Mouse (Mus musculus) heart, adult 2 months (tissue): ENCODE measurements around the gene Ss18l1.

Source experiments
- CTCF ChIP-seq: fragments of 200-600 bp; IDR thresholded peaks from 2 replicates; pipeline ENCODE4 v1.8.1; 2022; ENCODE audit warnings: antibody characterized with exemption, mild to moderate bottlenecking, moderate library complexity
- EP300 ChIP-seq: fragments of 200-500 bp; IDR thresholded peaks from 2 replicates; pipeline ENCODE4 v1.6.1; 2011; ENCODE audit warnings: low read depth, low read length, control low read depth; ENCODE audit not compliant: insufficient read depth
- POLR2A ChIP-seq: fragments of 200-500 bp; IDR thresholded peaks from 2 replicates; pipeline ENCODE4 v1.6.1; 2011; ENCODE audit warnings: mild to moderate bottlenecking, low read depth, low read length, control low read depth; ENCODE audit not compliant: insufficient read depth

GRCm38 (mm10) chr2:180041577-180042255, 593 bp upstream of the Ss18l1 start:
- TF ChIP-seq CTCF (no peak), EP300 (no peak), POLR2A (no peak)
